Mouse (Mus musculus) spleen, adult 2 months (tissue): ENCODE data around the gene 6030458C11Rik. TPM values are rescaled to one million over a fixed set of nuclear protein-coding genes. Genes with fewer than 3 reads are reported as not detected.

Experiments used
- DNase-seq, 2 experiments: peaks; one replicate each; pipeline versions ENCODE4 v3.0.0 to v3.0.0-alpha.2; 2012 to 2021; ENCODE audit warnings: low spot score in 2 of 2, low read depth in 1 of 2
- H3K27ac ChIP-seq: fragments of 200-500 bp; 2 replicates; pipeline ENCODE4 v1.5.1; 2012; ENCODE audit warnings: low read length, inconsistent platforms; ENCODE audit not compliant: insufficient read depth
- H3K27me3 ChIP-seq: fragments of 200-500 bp; 2 replicates; pipeline ENCODE4 v1.6.1; 2012; ENCODE audit warnings: mild to moderate bottlenecking, moderate library complexity, low read length, inconsistent platforms; ENCODE audit not compliant: control insufficient read depth, insufficient read depth
- H3K36me3 ChIP-seq: fragments of 200-500 bp; 2 replicates; pipeline ENCODE4 v1.6.1; 2012; ENCODE audit warnings: mild to moderate bottlenecking, low read length, inconsistent platforms; ENCODE audit not compliant: control insufficient read depth, insufficient read depth
- H3K4me1 ChIP-seq: fragments of 200-500 bp; 2 replicates; pipeline ENCODE4 v1.6.1; 2011; ENCODE audit warnings: inconsistent platforms; ENCODE audit not compliant: control insufficient read depth, insufficient read depth, insufficient read length
- H3K4me3 ChIP-seq: fragments of 200-500 bp; 2 replicates; pipeline ENCODE4 v1.5.1; 2011; ENCODE audit warnings: mild to moderate bottlenecking, inconsistent platforms; ENCODE audit not compliant: insufficient read depth, insufficient read length; ENCODE audit errors: extremely low read depth
- CTCF ChIP-seq: fragments of 200-500 bp; IDR thresholded peaks from 2 replicates; pipeline ENCODE4 v1.5.1; 2011; ENCODE audit warnings: mild to moderate bottlenecking, inconsistent platforms; ENCODE audit not compliant: insufficient read depth, insufficient read length, insufficient replicate concordance; ENCODE audit errors: extremely low read depth
- POLR2A ChIP-seq: fragments of 200-500 bp; IDR thresholded peaks from 2 replicates; pipeline ENCODE4 v1.6.1; 2011; ENCODE audit warnings: low read depth, low read length, inconsistent platforms
- WGBS: fragments of 180-500 bp; shearing (Covaris S2); methylation state at CpG from one replicate; pipeline ENCODE4 v1.1.7; 2018; 5-methylcytosine and 5-hydroxymethylcytosine counted together
- polyA plus RNA-seq: library from polyadenylated mRNA; depleted of rRNA; stranded (reverse); fragments of >200 nt; gene quantifications from 2 replicates; pipeline ENCODE4 v1.2.3, GENCODE M21; 2012

Gene 6030458C11Rik
- polyA plus RNA-seq, 1 experiment: 6.7 TPM

GRCm38 (mm10) chr15:12840737-12841136, 16.3 kb upstream of the 6030458C11Rik start:
- H3K36me3 ChIP-seq: peaks cover 32% of the 10 kb centered on the region

GRCm38 (mm10) chr15:12834231-12834630, 9.8 kb upstream of the 6030458C11Rik start:
- WGBS: 97% methylated on average over 24 of the region's 24 CpGs
- peaks cover 16% of the 10 kb centered on the region for H3K36me3 ChIP-seq

More at GRCm38 (mm10) chr15:12840737-12841136, 16.3 kb upstream of the 6030458C11Rik start:
- DNase-seq: no peak
- no peak for TF ChIP-seq CTCF
- no peak for TF ChIP-seq POLR2A
- Histone ChIP-seq H3K4me1 (no peaks in the 10 kb centered on the region; the same call in 1 of the 2 replicates), H3K4me3 (no peak overlapping the region), H3K27me3 (no peaks in the 10 kb centered on the region), H3K27ac (no peak overlapping the region)
- 45% methylated on average over 11 of the region's 11 CpGs for WGBS

GRCm38 (mm10) chr15:12833385-12833784, 8.9 kb upstream of the 6030458C11Rik start:
- no peaks in the 10 kb centered on the region for H3K4me1 ChIP-seq
- H3K4me3 ChIP-seq: no peak overlapping the region
- DNase-seq: no peak
- H3K27ac ChIP-seq: no peak overlapping the region
- TF ChIP-seq CTCF: no peak
- TF ChIP-seq POLR2A: no peak
- WGBS: 98% methylated on average over 31 of the region's 31 CpGs
- H3K36me3 ChIP-seq: peaks cover 16% of the 10 kb centered on the region
- H3K27me3 ChIP-seq: no peaks in the 10 kb centered on the region

More at GRCm38 (mm10) chr15:12834231-12834630, 9.8 kb upstream of the 6030458C11Rik start:
- Histone ChIP-seq H3K27me3 (no peaks in the 10 kb centered on the region), H3K27ac (no peak overlapping the region), H3K4me1 (no peaks in the 10 kb centered on the region), H3K4me3 (no peak overlapping the region)
- no peak for DNase-seq
- TF ChIP-seq POLR2A (no peak), CTCF (no peak)

GRCm38 (mm10) chr15:12832599-12832998, 8.2 kb upstream of the 6030458C11Rik start:
- H3K4me1 ChIP-seq: no peaks in the 10 kb centered on the region
- whole genome bisulfite sequencing: 97% methylated on average over 4 of the region's 4 CpGs
- TF ChIP-seq CTCF (no peak), POLR2A (no peak)
- H3K4me3 ChIP-seq: no peak overlapping the region
- H3K27me3 ChIP-seq: no peaks in the 10 kb centered on the region
- H3K36me3 ChIP-seq: peaks cover 13% of the 10 kb centered on the region
- H3K27ac ChIP-seq: no peak overlapping the region
- DNase-seq: no peak

GRCm38 (mm10) chr15:12829878-12830277, 5.4 kb upstream of the 6030458C11Rik start:
- Histone ChIP-seq H3K36me3 (peaks cover 9% of the 10 kb centered on the region), H3K4me3 (no peak overlapping the region), H3K27ac (no peak overlapping the region), H3K27me3 (no peaks in the 10 kb centered on the region), H3K4me1 (no peaks in the 10 kb centered on the region)
- no peak for DNase-seq
- TF ChIP-seq POLR2A (no peak), CTCF (no peak)
- 86% methylated on average over 3 of the region's 3 CpGs for WGBS

- 68% methylated on average over 12 of the region's 12 CpGs for WGBS
- Histone ChIP-seq H3K4me3 (peak overlapping the region; percentile 82), H3K36me3 (peaks cover 4% of the 10 kb centered on the region), H3K27me3 (no peaks in the 10 kb centered on the region), H3K4me1 (no peaks in the 10 kb centered on the region; the same call in 1 of the 2 replicates), H3K27ac (no peak overlapping the region)
- no peak for DNase-seq
- no peak for TF ChIP-seq POLR2A
- no peak for TF ChIP-seq CTCF
These were observed 959 bp upstream of the 6030458C11Rik start for GRCm38 (mm10) chr15:12825408-12825807.

- no peaks in the 10 kb centered on the region; the same call in 1 of the 2 replicates for H3K4me1 ChIP-seq
- TF ChIP-seq POLR2A (no peak), CTCF (no peak)
- peaks cover 6% of the 10 kb centered on the region for H3K36me3 ChIP-seq
- WGBS: under 1% methylated on average over 31 of the region's 31 CpGs
- no peaks in the 10 kb centered on the region for H3K27me3 ChIP-seq
- H3K4me3 ChIP-seq: peak overlapping the region; percentile 82
- peak overlapping the region; percentile 44 for H3K27ac ChIP-seq
- DNase-seq: peak; percentile 11 to 35
These were observed 516 bp upstream of the 6030458C11Rik start for GRCm38 (mm10) chr15:12824965-12825364.
